Mouse (Mus musculus) pancreas, adult 10 weeks (tissue): ENCODE data around the gene Ttc4. TPM values are rescaled to one million over a fixed set of nuclear protein-coding genes. Genes with fewer than 3 reads are reported as not detected.

Experiments
- polyA plus RNA-seq: library from polyadenylated mRNA; stranded (reverse); fragments of 350-450 nt; fragmentation: Illumina TruSeq; extraction: RNeasy Lipid Tissue Mini Kit (QIAGEN cat#74804); gene quantifications from one replicate; pipeline ENCODE4 v1.2.3, GENCODE M21; 2015; ENCODE audit warnings: low read depth, low replicate concordance; ENCODE audit not compliant: insufficient read depth

Ttc4 gene
- polyA plus RNA-seq = 25.2 TPM

GRCm38 (mm10) chr4:106678442-106679118 is at the start of gene Ttc4:
Ttc4 (minus strand) TSS chr4:106678944.

GRCm38 (mm10) chr4:106650833-106651527 is 27.8 kb downstream of the Ttc4 start, which contains the start of gene Pars2:
Pars2 (plus strand) TSS chr4:106651069.

GRCm38 (mm10) chr4:106622030-106622493 is 56.7 kb downstream of the Ttc4 start, which contains the start of gene Ttc22:
Ttc22 (plus strand) TSS chr4:106622432.

GRCm38 (mm10) chr4:106617056-106617455 is 61.7 kb downstream of the Ttc4 start, which contains the start of gene Lexm:
Lexm (minus strand) TSS chr4:106617241.

Other genes with a start within 250 kb of the Ttc4 start
- 1.1 TPM for gene Pcsk9, start 214.6 kb downstream of the Ttc4 start, polyA plus RNA-seq
- not detected for gene Bsnd, start 186.7 kb downstream of the Ttc4 start, polyA plus RNA-seq
- 1.8 TPM for gene Dhcr24, start 117.9 kb downstream of the Ttc4 start, polyA plus RNA-seq
- not detected for gene Lexm, start 61.7 kb downstream of the Ttc4 start, polyA plus RNA-seq
- gene Ttc22, start 56.5 kb downstream of the Ttc4 start, polyA plus RNA-seq = 0.42 TPM
- gene Pars2, start 27.9 kb downstream of the Ttc4 start, polyA plus RNA-seq = 0.50 TPM
- 1.2 TPM for gene Mroh7, start 52.0 kb upstream of the Ttc4 start, polyA plus RNA-seq
- gene Fam151a, start 54.9 kb upstream of the Ttc4 start, polyA plus RNA-seq = 8.4 TPM
- gene Acot11, start 126.1 kb upstream of the Ttc4 start, polyA plus RNA-seq = 1.9 TPM
- 16.3 TPM for gene Ssbp3, start 231.8 kb upstream of the Ttc4 start, polyA plus RNA-seq